12 mouse cellular contexts compared by ENCODE assay signal in the genomic region with DNA sequence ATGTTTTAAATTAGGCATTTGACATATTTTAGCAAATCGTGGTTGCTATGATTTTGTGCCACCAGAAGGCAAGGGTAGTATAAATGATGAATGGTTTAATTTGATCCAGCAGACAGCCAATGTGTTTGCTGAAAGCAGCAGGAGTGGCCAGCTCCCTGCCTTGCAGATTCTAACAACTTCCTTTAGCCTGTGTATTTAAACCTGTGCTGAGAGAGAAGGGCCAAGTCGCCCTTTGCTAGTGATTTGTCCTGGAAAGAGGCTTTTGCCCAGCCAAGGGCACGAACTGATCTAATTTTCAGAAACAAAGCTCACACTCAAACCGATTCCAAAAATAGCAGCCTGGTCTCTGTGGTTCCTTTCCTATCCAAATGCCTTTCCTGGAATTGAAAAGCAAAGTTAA. TPM values are rescaled to one million over a fixed set of nuclear protein-coding genes. Genes with fewer than 3 reads are reported as not detected.
DNase-seq lines count a peak whose midpoint lies in the region; ATAC-seq lines count a peak whose summit lies in the region.
"Had no signal": no experiment of that assay in that cellular context is flagged by ENCODE, and none has a peak within 500 bp of the region (broad histone marks: within the 10 kb centered on the region; RNA-seq: fewer than 3 reads in every experiment).

No protein-coding gene starts in this region.

- peak overlapping the region; percentile 25; the same call in 1 of the 2 replicates for H3K27ac ChIP-seq in hindbrain, embryonic 15.5 days (replicated peaks)
- H3K27ac ChIP-seq in hindbrain, embryonic 14.5 days = no peak overlapping the region
- H3K27ac ChIP-seq in embryonic facial prominence, embryonic 14.5 days (replicated peaks; ENCODE audit: low read depth, low read length) = peak overlapping the region; percentile 21; the same call in 1 of the 2 replicates
- H3K27ac ChIP-seq: forebrain, embryonic 15.5 days; layer of hippocampus, adult 2 months; macrophage; neural tube, embryonic 13.5 days had no signal

- H3K9ac ChIP-seq in hindbrain, embryonic 15.5 days = no peak overlapping the region
- H3K9ac ChIP-seq in hindbrain, embryonic 14.5 days = no peak overlapping the region
- H3K9ac ChIP-seq in embryonic facial prominence, embryonic 14.5 days (ENCODE audit: low read depth, low read length) = no peak overlapping the region
- H3K9ac ChIP-seq: forebrain, embryonic 15.5 days; neural tube, embryonic 13.5 days had no signal

- H3K4me2 ChIP-seq in hindbrain, embryonic 15.5 days = no peak overlapping the region
- no peak overlapping the region for H3K4me2 ChIP-seq in hindbrain, embryonic 14.5 days (replicated peaks)
- no peak overlapping the region for H3K4me2 ChIP-seq in embryonic facial prominence, embryonic 14.5 days (ENCODE audit: low read depth, low read length)
- H3K4me2 ChIP-seq: forebrain, embryonic 15.5 days; neural tube, embryonic 13.5 days had no signal

- ATAC-seq in hindbrain, embryonic 15.5 days (ENCODE audit: low FRiP score, low read depth) = no peak; the same call in 1 of the 2 replicates
- no peak for ATAC-seq in hindbrain, embryonic 14.5 days (ENCODE audit: low FRiP score)
- ATAC-seq in embryonic facial prominence, embryonic 14.5 days (ENCODE audit: low read depth) = no peak
- ATAC-seq: forebrain, embryonic 15.5 days had no signal

- intact Hi-C loops in gastrocnemius, postnatal 36 days (cut with DNase I) = no loop called here

- no peaks in the 10 kb centered on the region for H3K27me3 ChIP-seq in hindbrain, embryonic 15.5 days
- H3K27me3 ChIP-seq in hindbrain, embryonic 14.5 days (ENCODE audit: control insufficient read depth, insufficient read depth, low read length) = no peaks in the 10 kb centered on the region
- H3K27me3 ChIP-seq in embryonic facial prominence, embryonic 14.5 days (replicated peaks; ENCODE audit: control insufficient read depth, insufficient read depth, low read length) = no peaks in the 10 kb centered on the region
- H3K27me3 ChIP-seq: forebrain, embryonic 15.5 days; neural tube, embryonic 13.5 days had no signal

- H3K9me3 ChIP-seq in hindbrain, embryonic 15.5 days = no peaks in the 10 kb centered on the region
- no peaks in the 10 kb centered on the region for H3K9me3 ChIP-seq in hindbrain, embryonic 14.5 days (ENCODE audit: control insufficient read depth, low read length)
- H3K9me3 ChIP-seq in embryonic facial prominence, embryonic 14.5 days (ENCODE audit: control insufficient read depth, low read length) = no peaks in the 10 kb centered on the region
- H3K9me3 ChIP-seq: forebrain, embryonic 15.5 days; neural tube, embryonic 13.5 days had no signal

- no peaks in the 10 kb centered on the region; the same call in 1 of the 2 replicates for H3K4me1 ChIP-seq in hindbrain, embryonic 15.5 days (replicated peaks)
- H3K4me1 ChIP-seq in hindbrain, embryonic 14.5 days (replicated peaks; ENCODE audit: control insufficient read depth, insufficient read depth, low read length) = 0 out of 2 replicates have a peak, but pooled peaks cover 6% of the 10 kb centered on the region
- H3K4me1 ChIP-seq in embryonic facial prominence, embryonic 14.5 days (ENCODE audit: control insufficient read depth, insufficient read depth, low read length) = peaks cover 11% of the 10 kb centered on the region; the same call in 1 of the 2 replicates
- H3K4me1 ChIP-seq: forebrain, embryonic 15.5 days had no signal

- 45% methylated on average over 4 of the region's 4 CpGs for WGBS in hindbrain, embryonic 15.5 days
- 54% methylated on average over 4 of the region's 4 CpGs for WGBS in hindbrain, embryonic 14.5 days
- 36% methylated on average over 4 of the region's 4 CpGs for WGBS in embryonic facial prominence, embryonic 14.5 days

- H3K4me3 ChIP-seq in hindbrain, embryonic 15.5 days = no peak overlapping the region
- H3K4me3 ChIP-seq in hindbrain, embryonic 14.5 days (replicated peaks; ENCODE audit: low read length) = no peak overlapping the region
- H3K4me3 ChIP-seq in embryonic facial prominence, embryonic 14.5 days (ENCODE audit: low read depth, low read length) = no peak overlapping the region
- H3K4me3 ChIP-seq: forebrain, embryonic 15.5 days; layer of hippocampus, adult 2 months; neural tube, embryonic 13.5 days had no signal

- no peaks in the 10 kb centered on the region for H3K36me3 ChIP-seq in hindbrain, embryonic 15.5 days
- no peaks in the 10 kb centered on the region for H3K36me3 ChIP-seq in hindbrain, embryonic 14.5 days (replicated peaks; ENCODE audit: control insufficient read depth, insufficient read depth)
- H3K36me3 ChIP-seq in embryonic facial prominence, embryonic 14.5 days (ENCODE audit: control insufficient read depth, insufficient read depth, low read length) = no peaks in the 10 kb centered on the region
- H3K36me3 ChIP-seq: forebrain, embryonic 15.5 days; neural tube, embryonic 13.5 days had no signal

- DNase-seq in hindbrain, embryonic 14.5 days (ENCODE audit: low spot score) = no peak
- peak; percentile 75 for DNase-seq in NIH3T3 (ENCODE audit: low read depth)
- DNase-seq in embryonic facial prominence, embryonic 14.5 days (ENCODE audit: low spot score) = peak; percentile 30
- DNase-seq in hindlimb bud, embryonic 11.5 days (ENCODE audit: extremely low spot score, low read depth, low spot score) = peak; percentile 63
- DNase-seq in right cerebral cortex, postnatal 14 days = no peak
- DNase-seq in layer of hippocampus, adult 9-11 months = no peak
- DNase-seq in gastrocnemius, postnatal 36 days = no peak

RNA-seq across cellular contexts. Expression of a gene that starts 29.4 kb away (rescaled TPM):
- polyA plus RNA-seq in hindbrain, embryonic 15.5 days (2015; fragmentation: Nextera tagmentation; extraction: Ambion mirVana) = 0.69 and 0.90 TPM in 2 replicates
- polyA plus RNA-seq in hindbrain, embryonic 14.5 days (2014; fragmentation: Nextera tagmentation; extraction: Ambion mirVana) = 0.78 and 1.1 TPM in 2 replicates
- polyA plus RNA-seq in embryonic facial prominence, embryonic 14.5 days (2014; fragmentation: Nextera tagmentation; extraction: Ambion mirVana) = 12.2 and 12.9 TPM in 2 replicates
- total RNA-seq in gastrocnemius, postnatal 36 days (2021) = 1 to 10 TPM in 1 of 2 experiments, under 1 TPM in 1; 0.69 to 1.1 TPM

Comparison
In these comparisons a context has a peak if more than half of its experiments do, and no peak if none do; other contexts are left out.
1. DNase-seq: peak in NIH3T3 (single experiment), embryonic facial prominence, embryonic 14.5 days (single experiment) and hindlimb bud, embryonic 11.5 days (single experiment); none in hindbrain, embryonic 14.5 days (single experiment), right cerebral cortex, postnatal 14 days (single experiment), layer of hippocampus, adult 9-11 months (single experiment) and gastrocnemius, postnatal 36 days (0 of 2).